Mouse (Mus musculus) splenic B cell, adult 2 months (primary cell): ENCODE results near the gene Pde4b.
A peak's percentile ranks its signal among the peaks of the same experiment; 100 is the strongest.

Experiments
- DNase-seq: peaks from one replicate; pipeline ENCODE4 v3.0.0-alpha.2; 2011; ENCODE audit warnings: low read depth, low spot score
- H3K27me3 ChIP-seq: 2 replicates; pipeline ENCODE4 v1.6.1; 2012; ENCODE audit warnings: mild to moderate bottlenecking, low read length, moderate library complexity, mixed read lengths; ENCODE audit not compliant: control insufficient read depth, poor library complexity, insufficient read depth, severe bottlenecking
- H3K36me3 ChIP-seq: 2 replicates; pipeline ENCODE4 v1.6.1; 2012; ENCODE audit warnings: mild to moderate bottlenecking, low read length, moderate library complexity, mixed read lengths; ENCODE audit not compliant: control insufficient read depth, poor library complexity, insufficient read depth, severe bottlenecking

Gene Pde4b

GRCm38 (mm10) chr4:102572031-102572430 is 484.7 kb downstream of the Pde4b start:
- Histone ChIP-seq H3K36me3 (no peaks in the 10 kb centered on the region), H3K27me3 (no peaks in the 10 kb centered on the region)
- peak; percentile 74 for DNase-seq

GRCm38 (mm10) chr4:102572591-102572990 is 485.2 kb downstream of the Pde4b start:
- DNase-seq, result peak; percentile 40
- Histone ChIP-seq H3K36me3 (peaks cover 3% of the 10 kb centered on the region), H3K27me3 (no peaks in the 10 kb centered on the region)

- no peak for DNase-seq
- H3K27me3 ChIP-seq, result no peaks in the 10 kb centered on the region
- H3K36me3 ChIP-seq, result peaks cover 3% of the 10 kb centered on the region
Observed at GRCm38 (mm10) chr4:102573361-102573781, 486.0 kb downstream of the Pde4b start.

- no peaks in the 10 kb centered on the region for H3K27me3 ChIP-seq
- H3K36me3 ChIP-seq, result peaks cover 3% of the 10 kb centered on the region
- peak; percentile 84 for DNase-seq
Observed at GRCm38 (mm10) chr4:102574226-102574625, 486.9 kb downstream of the Pde4b start.

- DNase-seq, result no peak
Observed at GRCm38 (mm10) chr4:102574666-102575254, 487.4 kb downstream of the Pde4b start.

GRCm38 (mm10) chr4:102576109-102576508 is 488.8 kb downstream of the Pde4b start:
- H3K27me3 ChIP-seq, result no peaks in the 10 kb centered on the region
- H3K36me3 ChIP-seq, result peaks cover 3% of the 10 kb centered on the region
- no peak for DNase-seq

More at GRCm38 (mm10) chr4:102574666-102575254, 487.4 kb downstream of the Pde4b start:
- Histone ChIP-seq H3K27me3 (no peaks in the 10 kb centered on the region), H3K36me3 (peaks cover 3% of the 10 kb centered on the region)

- Histone ChIP-seq H3K36me3 (peaks cover 3% of the 10 kb centered on the region), H3K27me3 (no peaks in the 10 kb centered on the region)
- DNase-seq, result no peak
Observed at GRCm38 (mm10) chr4:102577636-102578035, 490.3 kb downstream of the Pde4b start.

- DNase-seq, result no peak
- Histone ChIP-seq H3K27me3 (no peaks in the 10 kb centered on the region), H3K36me3 (peaks cover 6% of the 10 kb centered on the region)
Observed at GRCm38 (mm10) chr4:102579051-102579450, 491.7 kb downstream of the Pde4b start.

GRCm38 (mm10) chr4:102579746-102580145 is 492.4 kb downstream of the Pde4b start:
- Histone ChIP-seq H3K36me3 (peaks cover 8% of the 10 kb centered on the region), H3K27me3 (no peaks in the 10 kb centered on the region)
- DNase-seq, result no peak

GRCm38 (mm10) chr4:102582165-102582749 is 494.9 kb downstream of the Pde4b start:
- DNase-seq, result no peak

GRCm38 (mm10) chr4:102582963-102583362 is 495.6 kb downstream of the Pde4b start:
- peaks cover 9% of the 10 kb centered on the region for H3K36me3 ChIP-seq
- no peak for DNase-seq

More at GRCm38 (mm10) chr4:102582165-102582749, 494.9 kb downstream of the Pde4b start:
- Histone ChIP-seq H3K27me3 (no peaks in the 10 kb centered on the region), H3K36me3 (peaks cover 12% of the 10 kb centered on the region)

GRCm38 (mm10) chr4:102583469-102583868 is 496.1 kb downstream of the Pde4b start:
- DNase-seq, result no peak
- Histone ChIP-seq H3K36me3 (peaks cover 9% of the 10 kb centered on the region), H3K27me3 (no peaks in the 10 kb centered on the region)

More at GRCm38 (mm10) chr4:102582963-102583362, 495.6 kb downstream of the Pde4b start:
- no peaks in the 10 kb centered on the region for H3K27me3 ChIP-seq

- Histone ChIP-seq H3K27me3 (no peaks in the 10 kb centered on the region), H3K36me3 (peaks cover 9% of the 10 kb centered on the region)
- no peak for DNase-seq
Observed at GRCm38 (mm10) chr4:102584601-102585265, 497.4 kb downstream of the Pde4b start.

- no peaks in the 10 kb centered on the region for H3K27me3 ChIP-seq
- DNase-seq, result peak; percentile 47
- H3K36me3 ChIP-seq, result peaks cover 12% of the 10 kb centered on the region
Observed at GRCm38 (mm10) chr4:102585541-102585940, 498.2 kb downstream of the Pde4b start.

- Histone ChIP-seq H3K36me3 (peaks cover 17% of the 10 kb centered on the region), H3K27me3 (no peaks in the 10 kb centered on the region)
- no peak for DNase-seq
Observed at GRCm38 (mm10) chr4:102586787-102587186, 499.4 kb downstream of the Pde4b start.
